Mouse (Mus musculus): ENCODE data around the gene Aak1. TPM values are rescaled to one million over a fixed set of nuclear protein-coding genes. Genes with fewer than 3 reads are reported as not detected.
"Not testable (repeated sequence)": the region's sequence is repeated elsewhere in the genome, so short reads cannot be mapped to it uniquely, and the experiment has no call there.

Gene Aak1
- polyA plus RNA-seq, 1 experiment from 2014 or later, result 13.8 TPM

DNA sequence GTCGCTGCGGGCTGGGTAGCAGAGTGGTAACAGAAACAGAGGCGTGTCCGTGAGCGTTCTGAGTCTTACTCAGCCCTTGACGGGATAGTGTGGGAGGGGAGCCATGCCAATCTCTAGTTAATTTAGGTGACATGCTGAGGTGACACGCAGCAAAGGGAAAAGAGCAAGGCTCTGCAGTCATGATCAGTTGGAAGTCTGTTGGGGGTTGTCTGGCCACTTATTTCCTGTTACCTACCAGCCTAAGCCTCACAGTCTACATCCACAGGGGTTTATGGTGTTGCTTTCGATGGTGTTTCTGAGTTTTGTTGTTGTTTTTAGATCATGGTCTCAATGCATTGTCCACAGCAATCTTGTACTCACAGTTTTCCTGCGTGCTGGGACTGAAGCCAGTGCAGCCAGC is 21.0 kb downstream of the Aak1 start:
- H3K27me3 ChIP-seq (replicated peaks), result no peaks in the 10 kb centered on the region
- H3K27ac ChIP-seq, result no peak overlapping the region
- no peaks in the 10 kb centered on the region for H3K9me3 ChIP-seq
- no peak overlapping the region for H3K4me3 ChIP-seq (replicated peaks)
- WGBS, result 87% methylated on average over 9 of the region's 9 CpGs
- no peak overlapping the region for H3K9ac ChIP-seq
- no peaks in the 10 kb centered on the region for H3K36me3 ChIP-seq
- peaks cover 10% of the 10 kb centered on the region; the same call in 1 of the 2 replicates for H3K4me1 ChIP-seq
- no peak for ATAC-seq (ENCODE audit: insufficient read depth, low FRiP score, low read depth)
- H3K4me2 ChIP-seq, result no peak overlapping the region

DNA sequence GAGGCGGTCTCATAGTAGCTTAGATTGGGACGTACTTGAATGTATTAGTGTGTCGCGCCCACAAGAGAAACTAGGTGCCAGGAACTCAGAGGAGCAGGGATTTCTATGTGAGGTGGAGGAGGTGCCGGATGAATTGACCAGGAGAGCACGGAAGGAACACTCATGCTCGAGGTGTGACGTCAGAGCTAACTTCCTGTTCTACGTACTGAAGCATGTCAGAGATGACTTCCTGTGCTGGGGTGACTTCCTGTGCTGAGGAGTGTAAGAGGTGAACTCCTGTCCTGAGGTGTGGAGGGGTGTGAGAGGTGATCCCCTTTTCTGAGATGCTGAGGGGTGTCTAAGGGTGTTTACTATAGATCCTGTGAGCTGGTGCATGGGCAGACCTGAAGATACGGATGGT is 22.5 kb downstream of the Aak1 start:
- Histone ChIP-seq H3K27me3 (replicated peaks) (no peaks in the 10 kb centered on the region), H3K4me1 (peaks cover 7% of the 10 kb centered on the region; the same call in 1 of the 2 replicates), H3K27ac (no peak overlapping the region), H3K4me2 (no peak overlapping the region), H3K36me3 (no peaks in the 10 kb centered on the region), H3K9me3 (no peaks in the 10 kb centered on the region), H3K9ac (no peak overlapping the region), H3K4me3 (replicated peaks) (no peak overlapping the region)
- 90% methylated on average over 10 of the region's 10 CpGs for WGBS
- no peak for ATAC-seq (ENCODE audit: insufficient read depth, low FRiP score, low read depth)

DNA sequence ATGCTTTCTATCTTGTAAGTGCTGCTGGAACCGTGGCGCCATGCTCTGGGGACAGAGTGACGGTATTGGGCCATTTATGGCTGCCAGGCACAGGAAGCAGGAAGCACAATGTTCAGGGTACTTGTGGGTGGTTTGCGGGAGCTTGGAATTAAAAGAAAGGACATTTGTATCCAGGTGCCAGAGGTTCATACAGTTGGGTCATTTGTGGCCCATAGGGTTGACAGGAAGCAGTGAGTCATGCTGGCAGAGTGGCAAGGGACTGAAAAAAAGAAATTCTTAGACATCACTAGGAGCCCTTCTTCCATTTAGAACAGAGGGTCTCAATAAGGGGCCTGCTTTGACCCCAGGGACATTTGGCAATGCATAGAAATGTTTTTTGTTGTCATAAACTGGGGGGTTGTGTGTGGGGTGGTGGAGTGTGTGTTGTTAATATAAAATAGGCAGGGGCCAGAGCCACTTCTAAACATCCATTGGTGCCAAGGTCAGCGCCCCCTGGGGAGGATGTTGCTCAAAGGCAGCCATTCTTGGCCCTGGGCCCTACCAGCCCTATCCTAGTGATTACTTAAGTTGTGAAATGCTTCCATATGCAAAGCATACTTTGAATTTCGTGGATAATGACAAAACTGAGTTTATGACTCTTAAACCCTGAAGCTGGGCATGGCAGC is 25.5 kb downstream of the Aak1 start:
- 83% methylated on average over 6 of the region's 6 CpGs for whole genome bisulfite sequencing
- H3K4me1 ChIP-seq, result peaks cover 7% of the 10 kb centered on the region; the same call in 1 of the 2 replicates
- no peaks in the 10 kb centered on the region for H3K9me3 ChIP-seq
- H3K36me3 ChIP-seq, result no peaks in the 10 kb centered on the region
- H3K27ac ChIP-seq, result no peak overlapping the region
- H3K4me3 ChIP-seq (replicated peaks), result no peak overlapping the region
- ATAC-seq (ENCODE audit: insufficient read depth, low FRiP score, low read depth), result no peak
- no peaks in the 10 kb centered on the region for H3K27me3 ChIP-seq (replicated peaks)
- no peak overlapping the region for H3K9ac ChIP-seq
- H3K4me2 ChIP-seq, result no peak overlapping the region

DNA sequence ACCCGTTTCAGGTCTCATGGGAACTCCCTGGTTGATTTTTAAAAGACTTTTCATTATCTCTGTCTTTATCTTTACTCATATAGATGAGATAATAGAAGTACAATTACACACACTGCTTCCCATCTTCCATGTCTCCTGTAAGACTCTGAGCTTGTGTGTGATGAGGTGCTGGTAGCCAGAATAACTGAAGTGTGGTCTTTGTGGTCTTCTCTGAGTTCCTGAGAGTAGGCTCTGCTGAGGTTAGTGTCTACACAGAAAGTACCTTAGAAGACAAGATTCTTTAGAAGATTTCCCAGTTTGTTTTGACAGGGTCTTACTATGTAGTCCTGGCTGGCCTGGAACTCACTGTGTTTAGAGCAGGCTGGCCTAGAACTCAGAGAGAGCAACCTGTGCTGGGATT is 27.1 kb downstream of the Aak1 start:
- Histone ChIP-seq H3K4me3 (replicated peaks) (no peak overlapping the region), H3K4me2 (no peak overlapping the region), H3K36me3 (no peaks in the 10 kb centered on the region), H3K27ac (no peak overlapping the region), H3K4me1 (peaks cover 7% of the 10 kb centered on the region; the same call in 1 of the 2 replicates), H3K9me3 (no peaks in the 10 kb centered on the region), H3K9ac (no peak overlapping the region), H3K27me3 (replicated peaks) (no peaks in the 10 kb centered on the region)
- ATAC-seq (ENCODE audit: insufficient read depth, low FRiP score, low read depth), result no peak
- WGBS, result 48% methylated on average over 1 of the region's 1 CpGs

DNA sequence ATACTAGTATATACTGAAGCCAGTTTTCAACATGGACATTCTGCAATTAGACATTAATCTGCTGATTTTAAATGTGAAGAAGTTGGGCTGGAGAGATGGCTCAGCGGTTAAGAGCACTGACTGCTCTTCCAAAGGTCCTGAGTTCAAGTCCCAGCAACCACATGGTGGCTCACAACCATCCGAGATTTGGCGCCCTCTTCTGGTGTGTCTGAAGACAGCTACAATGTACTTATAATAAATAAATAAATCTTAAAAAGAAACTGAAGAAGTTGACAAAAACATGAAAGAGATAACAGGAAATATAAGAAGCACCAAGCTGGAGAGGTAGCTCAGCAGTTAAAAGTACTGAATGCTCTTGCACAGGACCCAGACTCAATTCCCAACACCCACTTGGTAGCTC is 29.3 kb downstream of the Aak1 start:
- not testable (repeated sequence) for H3K4me1 ChIP-seq; H3K36me3 ChIP-seq; H3K27ac ChIP-seq; ATAC-seq (ENCODE audit: insufficient read depth, low FRiP score, low read depth); H3K4me3 ChIP-seq (replicated peaks); H3K9me3 ChIP-seq; H3K27me3 ChIP-seq (replicated peaks); H3K4me2 ChIP-seq; H3K9ac ChIP-seq
- 81% methylated on average over 3 of the region's 3 CpGs for WGBS

DNA sequence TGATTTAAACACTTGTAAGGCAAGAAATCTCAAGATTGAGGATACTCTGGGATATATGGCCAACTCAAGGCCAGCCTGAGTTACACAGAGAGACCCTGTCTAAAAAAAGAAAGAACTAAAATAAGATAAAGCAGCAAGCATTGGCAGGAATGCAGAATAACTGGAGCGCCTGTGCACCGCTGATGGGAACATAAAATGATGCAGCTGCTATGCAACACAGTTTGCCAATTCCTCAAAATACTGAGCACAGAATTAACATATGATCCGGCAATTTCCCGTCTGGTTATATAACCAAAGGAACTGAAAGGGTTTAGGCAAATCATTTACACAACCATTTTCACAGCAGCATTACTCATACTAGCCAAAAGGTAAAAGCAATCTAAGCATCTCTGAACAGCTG is 30.0 kb downstream of the Aak1 start:
- Histone ChIP-seq H3K36me3 (no peaks in the 10 kb centered on the region), H3K9me3 (no peaks in the 10 kb centered on the region), H3K27me3 (replicated peaks) (no peaks in the 10 kb centered on the region), H3K9ac (no peak overlapping the region), H3K4me2 (no peak overlapping the region), H3K4me3 (replicated peaks) (no peak overlapping the region), H3K4me1 (peaks cover 7% of the 10 kb centered on the region; the same call in 1 of the 2 replicates), H3K27ac (no peak overlapping the region)
- 60% methylated on average over 4 of the region's 4 CpGs for WGBS
- ATAC-seq (ENCODE audit: insufficient read depth, low FRiP score, low read depth), result no peak

DNA sequence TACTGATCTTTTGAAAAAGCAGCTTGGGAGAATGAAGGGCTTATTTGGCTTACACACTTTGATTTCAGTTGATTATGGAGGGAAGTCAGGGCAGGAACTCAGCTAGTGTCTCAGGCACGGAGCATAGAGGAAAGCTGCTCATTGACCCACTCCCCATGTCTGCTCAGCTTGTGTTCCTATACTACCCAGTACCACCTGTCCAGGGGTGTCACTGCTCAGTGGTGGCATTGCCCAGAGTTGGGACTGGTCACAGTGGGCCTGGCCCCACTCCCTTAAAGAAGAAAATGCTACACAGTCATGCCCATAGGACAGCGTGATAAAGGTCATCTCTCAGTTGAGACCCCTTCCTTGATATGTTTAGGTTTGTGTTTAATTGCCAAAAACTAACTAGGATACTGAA is 34.9 kb downstream of the Aak1 start:
- no peak overlapping the region for H3K4me3 ChIP-seq (replicated peaks)
- no peak for ATAC-seq (ENCODE audit: insufficient read depth, low FRiP score, low read depth)
- no peak overlapping the region for H3K9ac ChIP-seq
- no peaks in the 10 kb centered on the region for H3K9me3 ChIP-seq
- no peaks in the 10 kb centered on the region for H3K27me3 ChIP-seq (replicated peaks)
- H3K36me3 ChIP-seq, result no peaks in the 10 kb centered on the region
- no peaks in the 10 kb centered on the region for H3K4me1 ChIP-seq
- H3K27ac ChIP-seq, result no peak overlapping the region
- 85% methylated on average over 2 of the region's 2 CpGs for WGBS
- no peak overlapping the region for H3K4me2 ChIP-seq

DNA sequence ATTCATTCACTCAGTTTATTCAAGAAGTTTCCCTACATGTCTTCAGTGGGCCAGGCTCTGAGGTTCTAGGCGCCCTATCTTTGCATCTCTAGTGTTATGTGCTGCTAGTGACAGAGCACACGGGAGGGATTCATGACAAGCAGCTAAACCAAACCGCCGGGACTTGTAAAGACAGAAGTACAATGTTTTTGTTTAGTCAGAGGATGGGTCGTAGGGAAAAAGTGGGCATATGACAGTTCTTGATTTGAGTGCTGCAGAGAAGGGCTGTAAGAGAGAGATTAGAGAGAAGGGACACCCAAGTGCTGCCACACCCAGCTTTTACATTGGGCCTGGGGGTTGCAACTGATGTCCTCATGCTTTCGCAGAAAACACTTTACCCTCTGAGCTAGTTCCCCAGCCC is 35.4 kb downstream of the Aak1 start:
- Histone ChIP-seq H3K4me1 (no peaks in the 10 kb centered on the region), H3K36me3 (0 out of 2 replicates have a peak, but pooled peaks cover 1% of the 10 kb centered on the region), H3K4me3 (replicated peaks) (no peak overlapping the region), H3K27me3 (replicated peaks) (no peaks in the 10 kb centered on the region), H3K9ac (no peak overlapping the region), H3K9me3 (no peaks in the 10 kb centered on the region), H3K27ac (no peak overlapping the region), H3K4me2 (no peak overlapping the region)
- ATAC-seq (ENCODE audit: insufficient read depth, low FRiP score, low read depth), result no peak; the same call in 1 of the 2 replicates
- 73% methylated on average over 6 of the region's 6 CpGs for WGBS

DNA sequence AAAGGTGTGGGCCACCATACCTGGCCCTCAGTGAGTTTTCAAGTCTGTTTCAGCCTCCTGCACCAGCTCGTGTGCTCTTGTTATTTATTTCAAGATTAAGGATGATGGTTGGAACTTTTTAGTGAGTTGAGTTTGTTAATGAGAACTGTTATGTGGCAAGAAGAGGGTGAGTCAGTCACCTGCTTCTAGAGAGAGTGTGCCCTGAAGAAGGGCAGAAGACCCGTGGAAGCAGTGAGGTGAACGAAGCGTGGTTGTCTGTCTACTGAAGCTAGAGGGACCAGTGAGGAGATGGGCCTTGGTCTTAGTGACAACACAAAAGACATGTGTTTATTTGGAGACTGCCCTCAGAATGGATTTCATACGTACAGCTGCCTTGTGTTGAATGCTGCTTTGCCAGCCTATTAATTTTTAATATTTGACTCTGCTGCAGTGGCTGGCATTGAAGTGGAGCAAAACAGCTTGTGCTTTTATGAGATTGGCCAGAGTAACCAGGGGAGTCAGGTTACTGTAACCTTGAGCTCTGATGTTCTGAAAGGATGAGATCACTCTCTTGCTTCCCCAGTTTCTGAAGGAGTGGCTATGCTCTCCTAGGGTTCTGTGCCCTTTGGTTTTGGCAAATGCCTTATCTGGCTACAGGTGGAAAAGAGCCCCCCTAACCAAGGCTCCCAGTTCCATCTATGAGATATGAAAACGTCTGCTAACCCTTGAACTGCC is 36.7 kb downstream of the Aak1 start:
- 0 out of 2 replicates have a peak, but pooled peaks cover 5% of the 10 kb centered on the region for H3K36me3 ChIP-seq
- ATAC-seq (ENCODE audit: insufficient read depth, low FRiP score, low read depth), result no peak
- no peak overlapping the region for H3K4me2 ChIP-seq
- H3K27ac ChIP-seq, result 0 out of 2 replicates have a peak overlapping the region, but pooled peaks have one; percentile 9
- H3K27me3 ChIP-seq (replicated peaks), result no peaks in the 10 kb centered on the region
- H3K9ac ChIP-seq, result no peak overlapping the region
- 58% methylated on average over 6 of the region's 6 CpGs for WGBS
- no peak overlapping the region for H3K4me3 ChIP-seq (replicated peaks)
- H3K4me1 ChIP-seq, result no peaks in the 10 kb centered on the region
- no peaks in the 10 kb centered on the region for H3K9me3 ChIP-seq

DNA sequence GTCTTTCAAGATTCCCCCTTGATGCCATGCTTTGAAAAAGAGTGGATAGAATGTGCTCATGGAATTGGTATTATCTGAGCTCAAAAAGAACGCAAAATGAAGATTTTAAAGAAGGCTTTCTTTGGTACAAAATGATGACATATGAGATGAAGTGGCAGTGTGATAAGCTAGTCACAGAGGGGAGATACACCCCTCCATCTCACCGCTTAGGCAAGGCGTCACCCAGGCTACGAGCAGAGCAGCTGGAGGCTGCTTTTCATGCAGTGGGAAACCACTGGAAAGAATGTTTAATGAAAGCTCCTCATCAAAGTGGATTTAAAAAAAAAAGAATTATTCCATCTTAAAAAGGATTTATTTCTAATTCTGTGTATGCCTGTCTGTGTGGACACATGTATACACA is 37.5 kb downstream of the Aak1 start:
- ATAC-seq (ENCODE audit: insufficient read depth, low FRiP score, low read depth), result no peak
- Histone ChIP-seq H3K4me3 (replicated peaks) (no peak overlapping the region), H3K9me3 (no peaks in the 10 kb centered on the region), H3K9ac (no peak overlapping the region), H3K4me1 (no peaks in the 10 kb centered on the region), H3K27me3 (replicated peaks) (no peaks in the 10 kb centered on the region), H3K4me2 (no peak overlapping the region), H3K36me3 (0 out of 2 replicates have a peak, but pooled peaks cover 5% of the 10 kb centered on the region), H3K27ac (no peak overlapping the region)
- WGBS, result 77% methylated on average over 4 of the region's 4 CpGs

DNA sequence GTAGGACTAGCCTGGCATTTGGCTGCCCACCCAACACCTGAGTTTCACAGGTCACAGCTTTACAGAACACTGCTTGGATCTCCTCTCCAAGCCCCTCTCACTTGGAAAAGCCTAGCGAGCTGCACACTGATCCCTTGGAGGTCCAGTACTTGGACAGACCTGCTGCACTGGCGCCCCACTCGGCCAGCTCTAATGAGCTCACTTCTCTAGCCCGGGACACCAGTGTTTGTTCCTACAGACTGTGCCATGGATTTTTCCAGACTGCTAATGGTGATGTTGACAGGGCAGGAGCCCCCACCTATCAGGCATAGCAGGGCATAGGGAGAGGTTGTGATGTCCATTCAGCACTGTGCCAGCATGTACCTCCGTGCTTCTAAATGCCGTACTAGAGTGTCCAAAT is 48.2 kb downstream of the Aak1 start:
- Histone ChIP-seq H3K9me3 (no peaks in the 10 kb centered on the region), H3K9ac (no peak overlapping the region), H3K27ac (no peak overlapping the region), H3K4me2 (no peak overlapping the region), H3K36me3 (no peaks in the 10 kb centered on the region), H3K4me3 (replicated peaks) (no peak overlapping the region), H3K27me3 (replicated peaks) (no peaks in the 10 kb centered on the region), H3K4me1 (no peaks in the 10 kb centered on the region)
- ATAC-seq (ENCODE audit: insufficient read depth, low FRiP score, low read depth), result no peak
- 86% methylated on average over 6 of the region's 6 CpGs for WGBS

DNA sequence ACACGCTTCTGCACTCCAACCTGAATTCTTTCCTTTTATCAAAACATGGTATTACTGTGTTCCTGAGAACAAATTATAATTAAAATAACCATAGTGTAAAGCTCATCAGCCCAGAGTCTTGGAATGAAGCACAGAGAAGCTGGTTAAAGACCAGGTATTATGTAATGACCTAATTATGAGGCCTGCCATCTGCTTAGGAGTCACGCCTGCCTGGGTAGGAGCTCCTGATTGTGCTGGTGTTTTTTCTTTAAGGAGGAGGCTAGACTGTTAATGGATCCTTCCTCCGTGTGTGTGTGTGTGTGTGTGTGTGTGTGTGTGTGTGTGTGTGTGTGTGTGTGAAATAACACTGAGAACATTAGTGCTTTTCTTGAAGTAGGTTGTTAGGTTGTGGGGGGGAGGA is 49.7 kb downstream of the Aak1 start:
- Histone ChIP-seq H3K27me3 (replicated peaks) (no peaks in the 10 kb centered on the region), H3K27ac (no peak overlapping the region), H3K4me3 (replicated peaks) (no peak overlapping the region), H3K4me1 (no peaks in the 10 kb centered on the region), H3K4me2 (no peak overlapping the region), H3K36me3 (no peaks in the 10 kb centered on the region), H3K9ac (no peak overlapping the region), H3K9me3 (no peaks in the 10 kb centered on the region)
- ATAC-seq (ENCODE audit: insufficient read depth, low FRiP score, low read depth), result no peak
- WGBS, result 68% methylated on average over 3 of the region's 3 CpGs
